Mouse (Mus musculus) lung, embryonic 15.5 days (tissue): ENCODE data around the gene Pir. TPM values are rescaled to one million over a fixed set of nuclear protein-coding genes. Genes with fewer than 3 reads are reported as not detected.

ENCODE experiments used
- ATAC-seq: fragments of 200-750 bp; cut with Nextera tagmentation; 2 replicates; pipeline ENCODE4 v1.8.0; 2017; ENCODE audit warnings: moderate number of reproducible peaks, borderline replicate concordance; ENCODE audit not compliant: low FRiP score, low TSS enrichment; ENCODE audit errors: extremely low read depth
- H3K27ac ChIP-seq: fragments of 300-500 bp; sonication (generic); 2 replicates; pipeline ENCODE4 v1.5.1; 2015; ENCODE audit warnings: moderate library complexity, mild to moderate bottlenecking, inconsistent platforms
- H3K27me3 ChIP-seq: fragments of 300-500 bp; sonication (generic); 2 replicates; pipeline ENCODE4 v1.6.1; 2015; ENCODE audit warnings: inconsistent platforms
- H3K36me3 ChIP-seq: fragments of 300-500 bp; sonication (generic); 2 replicates; pipeline ENCODE4 v1.6.1; 2015; ENCODE audit warnings: inconsistent platforms
- H3K4me1 ChIP-seq: fragments of 300-500 bp; sonication (generic); 2 replicates; pipeline ENCODE4 v1.6.1; 2015; ENCODE audit warnings: inconsistent platforms
- H3K4me2 ChIP-seq: fragments of 300-500 bp; sonication (generic); 2 replicates; pipeline ENCODE4 v1.6.1; 2015; ENCODE audit warnings: inconsistent platforms, mild to moderate bottlenecking, moderate library complexity
- H3K4me3 ChIP-seq: fragments of 300-500 bp; sonication (generic); 2 replicates; pipeline ENCODE4 v1.5.1; 2015; ENCODE audit warnings: mild to moderate bottlenecking, inconsistent platforms
- H3K9ac ChIP-seq: fragments of 300-500 bp; sonication (generic); 2 replicates; pipeline ENCODE4 v1.6.1; 2015; ENCODE audit warnings: inconsistent platforms
- H3K9me3 ChIP-seq: fragments of 300-500 bp; sonication (generic); 2 replicates; pipeline ENCODE4 v1.6.1; 2016; ENCODE audit warnings: inconsistent platforms
- WGBS: fragments of 180-500 bp; shearing (Covaris S2); methylation state at CpG from one replicate; pipeline ENCODE4 v1.1.7; 2015; 5-methylcytosine and 5-hydroxymethylcytosine counted together
- polyA plus RNA-seq: library from polyadenylated mRNA; unstranded; fragments of >200 nt; fragmentation: Nextera tagmentation; extraction: Ambion mirVana; gene quantifications from 2 replicates; pipeline ENCODE4 v1.2.1, GENCODE M21; 2015

Pir gene
- polyA plus RNA-seq, 1 experiment from 2014 or later, result 16.7 TPM

- no peak overlapping the region for H3K4me3 ChIP-seq
- H3K27me3 ChIP-seq, result no peaks in the 10 kb centered on the region
- H3K4me2 ChIP-seq, result no peak overlapping the region
- H3K27ac ChIP-seq, result no peak overlapping the region
- no peaks in the 10 kb centered on the region for H3K9me3 ChIP-seq
- 37% methylated on average over 7 of the region's 7 CpGs for WGBS
- no peaks in the 10 kb centered on the region for H3K36me3 ChIP-seq
- no peak for ATAC-seq
- H3K9ac ChIP-seq, result no peak overlapping the region
- no peaks in the 10 kb centered on the region for H3K4me1 ChIP-seq
Measured at GRCm38 (mm10) chrX:164280918-164281647, 11.9 kb downstream of the Pir start.

GRCm38 (mm10) chrX:164283808-164284207 lies 14.6 kb downstream of the Pir start:
- H3K27ac ChIP-seq, result no peak overlapping the region
- no peak overlapping the region for H3K4me2 ChIP-seq
- no peaks in the 10 kb centered on the region for H3K4me1 ChIP-seq
- H3K9ac ChIP-seq, result no peak overlapping the region
- no peaks in the 10 kb centered on the region for H3K27me3 ChIP-seq
- no peaks in the 10 kb centered on the region for H3K36me3 ChIP-seq
- no peak overlapping the region for H3K4me3 ChIP-seq
- no peak for ATAC-seq
- H3K9me3 ChIP-seq, result no peaks in the 10 kb centered on the region
- WGBS, result 83% methylated on average over 4 of the region's 4 CpGs

GRCm38 (mm10) chrX:164287077-164287476 lies 17.9 kb downstream of the Pir start:
- Histone ChIP-seq H3K9me3 (no peaks in the 10 kb centered on the region), H3K4me1 (no peaks in the 10 kb centered on the region), H3K4me2 (no peak overlapping the region), H3K4me3 (no peak overlapping the region), H3K9ac (no peak overlapping the region), H3K36me3 (no peaks in the 10 kb centered on the region), H3K27ac (no peak overlapping the region), H3K27me3 (no peaks in the 10 kb centered on the region)
- ATAC-seq, result no peak
- 62% methylated on average over 3 of the region's 3 CpGs for WGBS

GRCm38 (mm10) chrX:164291147-164291546 lies 22.0 kb downstream of the Pir start:
- no peak overlapping the region for H3K9ac ChIP-seq
- ATAC-seq, result peak; percentile 31; the same call in 1 of the 2 replicates
- no peaks in the 10 kb centered on the region for H3K27me3 ChIP-seq
- H3K9me3 ChIP-seq, result no peaks in the 10 kb centered on the region
- no peaks in the 10 kb centered on the region for H3K4me1 ChIP-seq
- no peak overlapping the region for H3K4me2 ChIP-seq
- H3K4me3 ChIP-seq, result no peak overlapping the region
- 32% methylated on average over 5 of the region's 5 CpGs for WGBS
- H3K36me3 ChIP-seq, result no peaks in the 10 kb centered on the region
- no peak overlapping the region for H3K27ac ChIP-seq

- H3K4me2 ChIP-seq, result no peak overlapping the region
- no peak overlapping the region for H3K9ac ChIP-seq
- H3K9me3 ChIP-seq, result no peaks in the 10 kb centered on the region
- H3K4me1 ChIP-seq, result no peaks in the 10 kb centered on the region
- no peaks in the 10 kb centered on the region for H3K27me3 ChIP-seq
- ATAC-seq, result no peak
- no peak overlapping the region for H3K27ac ChIP-seq
- no peak overlapping the region for H3K4me3 ChIP-seq
- 34% methylated on average over 2 of the region's 2 CpGs for WGBS
- no peaks in the 10 kb centered on the region for H3K36me3 ChIP-seq
Measured at GRCm38 (mm10) chrX:164306250-164306649, 37.1 kb downstream of the Pir start.

- H3K9me3 ChIP-seq, result no peaks in the 10 kb centered on the region
- no peak overlapping the region for H3K4me3 ChIP-seq
- no peak overlapping the region for H3K9ac ChIP-seq
- 48% methylated on average over 1 of the region's 1 CpGs for WGBS
- H3K36me3 ChIP-seq, result no peaks in the 10 kb centered on the region
- H3K4me2 ChIP-seq, result no peak overlapping the region
- H3K4me1 ChIP-seq, result no peaks in the 10 kb centered on the region
- peak overlapping the region; percentile 53; the same call in 1 of the 2 replicates for H3K27ac ChIP-seq
- H3K27me3 ChIP-seq, result no peaks in the 10 kb centered on the region
- peak; percentile 80; the same call in 1 of the 2 replicates for ATAC-seq
Measured at GRCm38 (mm10) chrX:164313876-164314275, 44.7 kb downstream of the Pir start.

- 88% methylated on average over 4 of the region's 4 CpGs for WGBS
- Histone ChIP-seq H3K36me3 (no peaks in the 10 kb centered on the region), H3K9ac (no peak overlapping the region), H3K4me1 (no peaks in the 10 kb centered on the region), H3K9me3 (no peaks in the 10 kb centered on the region), H3K27me3 (no peaks in the 10 kb centered on the region), H3K27ac (no peak overlapping the region), H3K4me2 (no peak overlapping the region), H3K4me3 (no peak overlapping the region)
- no peak for ATAC-seq
Measured at GRCm38 (mm10) chrX:164318554-164318953, 49.4 kb downstream of the Pir start.

GRCm38 (mm10) chrX:164320031-164320430 lies 50.9 kb downstream of the Pir start:
- Histone ChIP-seq H3K9me3 (no peaks in the 10 kb centered on the region), H3K4me1 (no peaks in the 10 kb centered on the region), H3K36me3 (no peaks in the 10 kb centered on the region), H3K27me3 (no peaks in the 10 kb centered on the region), H3K4me2 (no peak overlapping the region), H3K9ac (no peak overlapping the region), H3K4me3 (no peak overlapping the region), H3K27ac (no peak overlapping the region)
- WGBS, result 84% methylated on average over 3 of the region's 3 CpGs
- no peak for ATAC-seq

GRCm38 (mm10) chrX:164322492-164322891 lies 53.3 kb downstream of the Pir start:
- Histone ChIP-seq H3K9me3 (no peaks in the 10 kb centered on the region), H3K9ac (no peak overlapping the region), H3K4me3 (no peak overlapping the region), H3K27me3 (no peaks in the 10 kb centered on the region), H3K27ac (no peak overlapping the region), H3K4me2 (no peak overlapping the region), H3K36me3 (no peaks in the 10 kb centered on the region), H3K4me1 (no peaks in the 10 kb centered on the region)
- ATAC-seq, result no peak
- WGBS, result 54% methylated on average over 5 of the region's 5 CpGs

GRCm38 (mm10) chrX:164323391-164323913 lies 54.3 kb downstream of the Pir start:
- Histone ChIP-seq H3K36me3 (no peaks in the 10 kb centered on the region), H3K9me3 (no peaks in the 10 kb centered on the region), H3K27me3 (no peaks in the 10 kb centered on the region), H3K4me2 (no peak overlapping the region), H3K4me3 (no peak overlapping the region), H3K4me1 (no peaks in the 10 kb centered on the region), H3K9ac (no peak overlapping the region), H3K27ac (peak overlapping the region; percentile 44)
- ATAC-seq, result peak; percentile 27; the same call in 1 of the 2 replicates
- WGBS, result 40% methylated on average over 4 of the region's 4 CpGs

GRCm38 (mm10) chrX:164330351-164330750 lies 61.2 kb downstream of the Pir start:
- H3K27ac ChIP-seq, result no peak overlapping the region
- H3K36me3 ChIP-seq, result no peaks in the 10 kb centered on the region
- ATAC-seq, result peak; percentile 81; the same call in 1 of the 2 replicates
- no peak overlapping the region for H3K4me3 ChIP-seq
- H3K9me3 ChIP-seq, result no peaks in the 10 kb centered on the region
- no peak overlapping the region for H3K9ac ChIP-seq
- H3K4me2 ChIP-seq, result no peak overlapping the region
- WGBS, result 58% methylated on average over 2 of the region's 2 CpGs
- no peaks in the 10 kb centered on the region for H3K4me1 ChIP-seq
- H3K27me3 ChIP-seq, result no peaks in the 10 kb centered on the region

GRCm38 (mm10) chrX:164330766-164331165 lies 61.6 kb downstream of the Pir start:
- H3K4me2 ChIP-seq, result no peak overlapping the region
- no peak overlapping the region for H3K27ac ChIP-seq
- H3K9me3 ChIP-seq, result no peaks in the 10 kb centered on the region
- no peak; the same call in 1 of the 2 replicates for ATAC-seq
- no peaks in the 10 kb centered on the region for H3K4me1 ChIP-seq
- 46% methylated on average over 3 of the region's 3 CpGs for WGBS
- H3K27me3 ChIP-seq, result no peaks in the 10 kb centered on the region
- no peak overlapping the region for H3K9ac ChIP-seq
- no peak overlapping the region for H3K4me3 ChIP-seq
- no peaks in the 10 kb centered on the region for H3K36me3 ChIP-seq
